Mouse (Mus musculus) retina, postnatal 7 days (tissue): ENCODE measurements around the gene Mrps34.
A peak's percentile ranks its signal among the peaks of the same experiment; 100 is the strongest.

Source experiments
- DNase-seq: peaks from one replicate; pipeline ENCODE4 v3.0.0-alpha.2; 2012; ENCODE audit warnings: low read depth, low spot score

The Mrps34 gene

DNA sequence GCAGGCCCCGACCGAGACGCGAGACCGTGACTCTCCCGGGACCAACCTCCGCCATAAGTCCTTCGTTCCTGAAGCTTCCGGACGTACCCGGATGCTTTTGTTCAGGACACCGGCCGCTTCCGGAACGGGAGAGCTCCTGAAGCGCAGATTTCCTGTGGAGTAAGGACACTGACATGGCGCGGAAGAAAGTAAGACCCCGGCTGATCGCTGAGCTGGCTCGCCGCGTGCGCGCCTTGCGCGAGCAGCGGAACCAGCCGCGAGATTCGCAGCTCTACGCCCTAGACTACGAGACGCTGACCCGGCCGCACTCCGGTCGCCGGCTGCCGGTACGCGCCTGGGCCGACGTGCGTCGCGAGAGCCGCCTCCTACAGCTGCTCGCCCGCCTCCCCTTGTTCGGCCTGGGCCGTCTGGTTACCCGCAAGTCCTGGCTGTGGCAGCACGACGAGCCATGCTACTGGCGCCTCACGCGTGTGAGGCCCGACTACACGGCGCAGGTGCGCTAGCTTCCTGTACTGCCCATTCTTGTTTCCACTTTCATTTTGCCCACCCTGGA, at the start of gene Mrps34, which contains the start of gene Eme2:
TSS of gene Mrps34 (plus strand) at position 122 of the 553 bp plus-strand sequence.
TSS of gene Eme2 (minus strand) at position 93 of the 553 bp plus-strand sequence.
- peak; percentile 81 for DNase-seq

DNA sequence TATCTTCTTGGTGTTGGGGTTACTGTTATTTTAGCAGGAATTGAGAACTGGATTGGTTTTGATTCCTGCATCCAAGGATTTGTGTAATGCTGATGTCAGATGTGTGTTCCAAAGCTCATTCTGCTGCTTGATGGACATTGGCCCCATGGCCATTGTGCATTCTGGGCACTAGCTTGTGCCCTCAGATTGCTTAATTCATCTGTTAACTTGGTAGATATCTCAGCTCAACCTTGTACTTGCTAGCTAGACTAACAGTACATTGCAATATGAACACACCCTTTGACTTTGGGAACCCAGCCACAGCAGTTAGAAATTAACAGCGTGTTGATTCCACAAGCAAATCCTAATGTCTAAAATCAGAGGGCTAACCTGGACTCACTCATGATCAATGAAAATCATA, 47.5 kb upstream of the Mrps34 start:
- no peak for DNase-seq

DNA sequence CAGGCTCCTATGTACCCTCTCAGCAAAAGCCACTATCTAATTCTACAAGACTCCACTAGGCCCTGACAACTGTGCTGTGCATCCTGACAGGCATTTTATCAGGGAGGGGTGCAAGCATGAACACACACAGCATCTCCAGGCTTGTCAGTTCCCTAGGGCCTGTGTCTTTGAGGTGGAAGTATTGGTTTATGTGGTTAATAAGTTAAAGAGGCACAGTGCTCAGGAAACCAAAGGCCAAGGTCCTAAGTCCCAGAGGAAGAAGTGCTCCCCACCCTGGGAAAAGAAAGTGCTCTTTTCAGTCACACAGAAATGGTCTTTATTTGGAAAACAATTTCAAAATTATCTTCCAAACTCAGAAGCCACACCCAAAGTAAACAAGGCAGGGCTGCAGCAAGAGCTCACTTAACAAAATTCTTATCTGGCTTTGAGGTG, 46.3 kb upstream of the Mrps34 start:
- no peak for DNase-seq

DNA sequence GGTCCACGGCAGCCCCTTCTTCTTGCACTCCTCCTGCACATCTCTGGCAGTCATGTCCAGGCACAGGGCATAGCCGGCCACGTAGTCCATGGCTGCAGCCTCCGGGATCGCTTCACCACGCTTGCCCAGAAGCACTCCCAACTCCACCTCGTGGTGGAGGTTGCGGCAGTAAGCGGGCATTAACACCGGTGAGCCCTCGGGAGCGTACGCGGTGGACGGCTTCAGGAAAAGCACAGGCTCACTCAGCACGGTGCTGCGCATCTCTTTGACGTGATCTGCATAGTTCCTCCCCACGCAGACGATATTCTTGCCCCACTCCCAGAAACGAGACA, 45.2 kb upstream of the Mrps34 start:
- no peak for DNase-seq

DNA sequence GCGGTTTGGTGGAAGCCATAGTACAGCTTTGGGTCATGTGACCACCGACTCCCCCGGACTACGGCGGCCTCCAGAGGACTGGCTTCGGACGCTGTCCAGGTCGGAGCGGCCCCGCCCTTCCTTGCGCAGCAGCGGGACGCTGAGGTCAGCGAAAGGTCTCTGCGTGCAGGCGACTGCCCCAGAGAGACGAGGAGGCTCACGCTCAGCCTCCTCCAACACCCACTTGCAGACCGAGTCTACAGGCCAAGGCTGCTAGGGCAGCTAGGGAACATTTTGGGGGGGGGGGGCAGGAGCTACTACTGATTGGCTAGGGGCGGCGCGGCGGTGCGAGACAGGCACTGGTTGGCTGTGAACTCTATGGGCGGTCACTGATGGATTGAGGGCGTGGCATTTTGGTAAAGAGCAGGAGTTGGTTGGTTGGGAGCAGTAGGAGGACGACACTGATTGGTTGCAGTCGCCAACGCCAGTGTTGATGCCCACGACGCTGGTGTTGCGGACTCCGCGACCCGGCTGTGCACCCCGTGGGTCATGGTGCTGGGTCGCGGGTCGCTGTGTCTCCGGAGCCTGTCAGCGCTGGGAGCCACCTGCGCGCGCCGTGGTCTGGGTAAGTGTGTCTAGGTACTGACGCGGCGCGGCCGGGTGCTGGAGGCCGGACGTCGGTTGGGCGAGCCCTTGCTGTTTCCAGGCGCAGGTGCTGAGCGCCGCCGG, 44.7 kb upstream of the Mrps34 start, which contains the start of gene Fahd1:
TSS of gene Fahd1 (minus strand) at position 300 of the 708 bp plus-strand sequence.
- DNase-seq = peak; percentile 95

DNA sequence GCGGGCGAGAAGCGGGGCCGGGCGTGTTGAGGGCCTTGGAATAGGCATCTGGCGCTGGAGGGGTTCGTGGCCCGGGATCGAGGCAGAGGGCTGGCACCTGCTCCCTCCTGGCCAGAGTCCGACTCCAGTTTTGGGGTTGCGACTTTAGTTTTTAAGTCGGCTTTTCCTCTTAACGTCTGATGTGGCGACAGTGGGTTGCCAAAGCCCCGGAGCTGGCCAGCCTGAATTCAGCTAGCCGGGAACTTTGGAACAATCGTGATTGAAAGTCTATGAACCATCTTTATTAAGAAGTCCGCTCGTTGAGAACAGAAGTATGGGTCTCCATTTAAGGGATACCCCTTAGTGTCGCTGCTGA, 44.2 kb upstream of the Mrps34 start:
- no peak for DNase-seq

DNA sequence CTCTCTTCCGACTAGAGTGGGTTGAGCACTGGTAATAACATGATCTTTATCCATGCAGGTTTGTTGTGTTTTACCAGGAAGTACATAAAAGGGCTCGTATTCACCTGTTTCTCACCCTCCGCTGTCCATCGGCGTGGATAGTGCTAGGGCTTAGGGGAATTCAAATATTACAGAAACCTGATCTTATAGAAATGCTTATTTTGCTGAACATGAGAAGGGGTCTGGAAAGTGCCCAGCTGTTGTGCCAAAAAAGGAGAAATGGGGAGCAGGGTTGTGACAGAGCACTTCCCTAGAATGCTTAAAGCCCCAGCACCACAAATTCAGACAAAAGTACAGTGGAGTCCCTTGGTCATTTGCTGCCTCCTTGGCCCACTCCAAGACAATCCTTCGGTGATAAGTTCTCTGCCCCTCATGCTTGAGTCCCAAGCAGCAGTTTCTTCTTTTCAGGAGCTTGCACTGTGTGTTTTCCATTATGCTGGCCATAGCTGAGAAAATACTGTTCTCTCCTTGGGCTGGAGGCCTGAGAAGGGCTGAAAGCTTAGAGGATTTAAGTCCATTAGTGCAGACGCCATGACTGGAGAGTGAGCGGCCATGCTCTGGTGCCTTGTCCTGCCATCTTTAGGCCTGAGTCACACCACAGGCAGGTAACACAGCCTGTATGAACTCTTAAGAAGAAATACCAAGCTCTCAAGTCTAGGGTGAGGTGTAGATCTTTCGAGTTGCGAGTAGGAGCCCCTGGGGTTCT, 43.4 kb upstream of the Mrps34 start:
- DNase-seq = no peak

DNA sequence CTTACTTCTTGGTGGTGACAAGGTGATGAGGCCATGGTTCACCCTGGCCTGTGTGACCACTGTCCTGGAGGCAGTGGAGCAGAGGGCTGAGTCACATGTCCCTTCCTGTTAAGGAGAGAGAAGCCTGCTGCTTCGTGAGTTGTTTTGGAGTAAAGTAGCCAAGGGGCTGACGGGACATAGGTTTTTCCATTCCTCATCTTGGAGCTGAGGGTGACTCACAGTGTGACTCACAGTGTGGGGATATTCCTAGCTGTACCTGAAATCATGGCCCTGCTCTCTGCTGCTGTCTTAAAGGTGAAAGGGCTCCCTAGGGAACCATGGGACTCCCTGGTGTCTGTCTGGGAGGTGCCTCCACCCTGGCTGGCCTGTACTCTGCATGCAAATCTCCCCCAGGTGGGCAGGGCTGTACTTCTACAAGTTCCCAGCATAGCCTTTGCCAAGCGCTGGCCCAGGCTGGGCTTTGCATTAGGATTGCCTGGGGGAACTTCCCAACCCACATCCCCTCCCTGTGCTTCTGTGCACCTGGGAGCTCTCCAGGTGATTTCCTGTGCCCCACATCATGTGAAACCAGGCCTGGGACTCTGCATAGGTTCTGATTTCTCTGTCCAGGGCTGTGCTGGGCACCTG, 39.0 kb upstream of the Mrps34 start:
- no peak for DNase-seq

DNA sequence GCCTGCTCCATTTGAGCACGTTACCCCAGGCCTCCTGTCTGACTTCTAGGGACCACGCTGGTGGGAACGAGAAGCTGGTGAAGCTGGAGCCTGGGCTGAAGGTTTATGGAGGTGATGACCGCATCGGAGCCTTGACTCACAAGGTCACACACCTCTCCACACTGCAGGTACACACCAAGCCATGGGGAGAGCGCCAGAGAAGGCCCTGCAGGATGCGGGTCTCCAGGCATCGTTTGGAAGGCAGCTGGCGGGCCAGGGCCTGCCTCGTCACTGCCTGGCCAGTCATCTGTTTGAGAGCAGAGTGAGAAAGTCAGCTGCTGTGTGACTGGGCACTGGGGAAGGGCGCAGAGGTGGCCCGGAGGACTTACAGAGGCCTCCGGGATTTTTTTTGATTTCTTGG, 38.3 kb upstream of the Mrps34 start:
- DNase-seq = no peak

DNA sequence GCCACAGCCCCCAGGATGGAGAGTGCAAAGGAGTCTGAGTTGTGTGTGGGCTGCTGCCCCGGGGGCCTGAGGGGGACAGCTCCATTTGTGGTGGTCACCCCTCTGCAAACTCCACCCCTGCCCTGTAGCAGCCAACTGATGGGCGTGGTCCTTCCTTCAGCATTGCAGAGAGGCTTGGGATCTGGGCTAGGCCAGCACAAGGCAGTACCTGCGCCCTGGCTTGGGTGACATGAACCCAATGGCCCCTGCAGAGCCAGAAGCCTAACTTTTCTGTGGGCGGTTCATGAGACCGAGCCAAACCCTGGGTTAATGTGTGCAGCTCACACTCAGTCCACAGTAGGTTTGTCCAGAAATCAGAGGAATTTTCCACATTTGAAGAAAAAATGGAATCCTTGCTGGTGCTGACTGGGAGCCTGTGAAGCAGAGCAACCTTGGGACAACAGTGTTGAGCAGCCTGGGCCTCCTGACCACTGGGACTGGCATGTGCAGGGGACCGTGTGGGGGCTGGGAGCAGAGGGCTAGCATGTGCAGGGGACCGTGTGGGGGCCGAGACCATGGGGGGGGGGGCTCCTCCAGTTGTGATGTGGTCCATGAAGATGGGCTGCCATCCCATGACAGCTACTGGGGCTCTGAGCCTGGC, 37.0 kb upstream of the Mrps34 start:
- DNase-seq = no peak

DNA sequence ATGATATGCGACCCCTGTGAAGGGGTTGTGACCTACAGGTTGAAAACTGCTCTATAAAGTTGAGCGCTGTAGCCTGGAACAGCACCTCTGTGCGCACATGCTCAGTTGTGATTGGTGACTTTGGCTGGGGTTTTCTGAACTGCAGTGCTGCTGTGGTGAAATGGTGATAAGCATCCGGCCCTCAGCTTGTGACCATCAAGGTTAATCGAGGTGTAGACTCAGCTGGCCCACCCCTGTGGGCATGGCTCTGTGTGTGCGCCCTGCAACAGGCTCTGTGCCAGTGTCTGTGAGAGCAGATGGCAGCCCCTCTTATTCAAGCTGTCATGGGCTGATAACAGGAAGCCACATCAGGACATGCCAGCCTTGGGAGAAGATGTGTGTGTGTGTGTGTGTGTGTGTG, 35.9 kb upstream of the Mrps34 start:
- DNase-seq = no peak

DNA sequence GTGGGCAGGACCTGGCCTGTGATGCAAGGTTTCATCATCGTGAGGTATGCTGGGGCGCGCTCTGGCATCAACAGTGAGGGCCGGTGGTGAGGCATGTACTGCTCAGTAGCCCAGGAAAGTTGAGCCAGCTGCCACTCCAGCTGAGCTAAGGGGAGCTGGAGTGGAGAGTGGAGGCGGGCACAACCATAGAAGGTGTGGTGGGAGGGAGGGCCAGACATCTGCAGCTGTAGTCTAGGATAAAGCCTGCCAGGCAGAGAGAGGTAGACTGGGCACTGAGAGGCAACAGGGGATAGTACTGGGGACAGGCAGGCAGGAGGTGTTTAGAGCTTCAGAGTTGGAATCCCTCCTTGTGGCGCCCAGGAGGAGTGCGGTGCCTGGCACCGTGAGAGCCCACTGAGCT, 34.8 kb upstream of the Mrps34 start:
- DNase-seq = no peak

DNA sequence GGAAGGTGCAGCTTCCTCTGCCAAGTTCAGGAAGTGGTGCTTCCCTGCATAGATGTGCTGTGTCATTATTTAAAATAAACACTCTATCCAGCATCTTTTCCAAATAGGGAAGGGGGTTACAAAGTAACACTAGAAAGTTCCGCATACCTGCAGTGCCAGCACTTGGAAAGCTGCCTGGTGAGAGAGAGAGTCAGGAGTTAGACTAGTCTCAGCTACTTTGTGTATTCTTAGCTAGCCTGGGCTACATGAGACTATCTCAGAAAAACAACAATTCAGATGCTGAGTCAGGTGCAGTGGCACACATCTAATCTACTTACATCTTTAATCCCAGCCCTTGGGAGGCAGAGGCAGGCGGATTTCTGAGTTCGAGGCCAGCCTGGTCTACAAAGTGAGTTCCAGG, 33.1 kb upstream of the Mrps34 start:
- DNase-seq = no peak

DNA sequence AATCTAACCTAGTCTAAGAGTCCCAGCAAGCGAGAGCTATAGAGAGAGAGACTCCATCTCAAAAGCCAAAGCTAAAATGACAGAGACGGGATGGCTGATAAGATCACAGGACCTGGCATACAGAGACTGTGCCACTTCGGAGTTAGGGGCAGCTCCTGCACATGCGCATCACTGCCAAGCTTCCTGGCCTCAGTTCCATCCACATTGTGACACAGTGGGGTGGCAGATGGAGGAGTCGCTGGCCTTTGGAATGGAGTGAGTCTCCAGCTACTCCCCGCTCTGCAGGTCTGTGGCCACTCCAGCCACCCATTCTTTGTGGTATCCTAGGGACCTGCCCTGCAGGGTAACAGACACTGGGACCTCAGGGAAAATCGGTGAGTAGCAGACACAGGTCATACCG, 29.1 kb upstream of the Mrps34 start, which contains the start of gene Igfals:
TSS of gene Igfals (plus strand) at position 222 of the 400 bp plus-strand sequence.
- DNase-seq = no peak

DNA sequence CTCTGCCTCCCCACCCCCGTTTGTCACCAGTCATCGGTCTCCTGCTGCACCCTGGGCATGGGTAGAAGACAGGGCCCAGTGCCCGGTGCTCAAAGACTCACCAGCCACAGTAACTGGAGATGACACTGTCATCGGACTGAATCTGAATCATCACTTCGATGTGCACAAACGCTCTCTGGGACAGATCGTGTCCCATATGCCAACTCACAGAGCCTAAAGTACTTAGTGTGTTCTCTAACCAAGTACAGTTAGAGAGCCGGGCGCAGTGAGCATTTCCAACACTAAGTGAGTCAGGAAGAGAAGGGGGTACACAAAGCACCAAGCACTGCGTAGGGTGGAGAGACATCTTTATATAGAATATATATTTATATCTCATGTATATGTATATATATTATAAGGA, 27.0 kb upstream of the Mrps34 start:
- DNase-seq = no peak

DNA sequence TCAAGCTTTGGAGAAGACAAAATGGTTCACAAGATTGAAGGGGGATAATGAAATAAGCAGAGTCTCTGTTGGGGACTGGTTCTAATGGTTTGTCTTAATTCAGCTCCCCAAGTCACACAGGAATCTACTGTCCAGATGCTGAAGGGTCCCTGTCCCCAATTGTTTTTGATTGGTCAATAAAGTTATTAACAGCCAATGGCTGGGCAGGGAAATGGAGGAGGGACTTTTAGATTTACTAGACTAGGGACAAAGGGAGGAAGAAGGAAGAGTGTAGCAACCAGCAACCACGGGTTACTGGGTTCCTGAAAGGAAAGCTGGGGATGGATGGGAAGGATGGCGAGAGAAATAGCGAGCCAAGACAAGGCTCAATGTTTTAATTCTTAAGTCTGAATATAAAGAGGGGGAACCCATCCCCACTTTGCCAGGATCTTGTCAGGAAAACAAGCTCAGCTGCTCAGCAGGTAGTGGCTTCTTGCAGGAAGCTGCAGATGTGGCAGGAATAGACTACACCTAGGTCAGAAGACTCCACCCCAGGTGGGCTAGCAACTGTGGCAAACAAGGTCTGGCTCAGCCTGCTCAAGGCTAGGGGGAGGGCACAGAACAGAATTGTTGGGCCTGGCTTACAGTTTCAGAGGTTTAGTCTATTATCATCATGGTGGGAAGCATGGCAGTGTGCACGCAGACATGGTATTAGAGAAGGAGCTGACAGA, 21.1 kb upstream of the Mrps34 start:
- no peak for DNase-seq

DNA sequence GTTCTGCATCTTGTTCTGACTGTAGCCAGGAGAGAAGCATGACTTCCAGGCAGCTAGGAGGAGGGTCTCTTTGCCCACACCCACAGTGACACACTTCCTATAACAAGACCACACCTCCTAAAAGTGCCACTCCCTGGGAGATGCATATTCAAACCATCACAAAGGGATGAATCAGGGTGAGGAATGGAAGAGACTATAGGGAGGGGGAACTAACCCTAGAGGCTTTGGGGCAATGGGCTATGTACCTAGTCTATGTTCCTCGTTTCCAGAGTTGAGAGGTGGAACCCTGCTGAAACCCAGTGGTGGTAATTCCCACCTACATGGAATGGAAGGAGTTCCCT, 20.5 kb upstream of the Mrps34 start:
- no peak for DNase-seq

DNA sequence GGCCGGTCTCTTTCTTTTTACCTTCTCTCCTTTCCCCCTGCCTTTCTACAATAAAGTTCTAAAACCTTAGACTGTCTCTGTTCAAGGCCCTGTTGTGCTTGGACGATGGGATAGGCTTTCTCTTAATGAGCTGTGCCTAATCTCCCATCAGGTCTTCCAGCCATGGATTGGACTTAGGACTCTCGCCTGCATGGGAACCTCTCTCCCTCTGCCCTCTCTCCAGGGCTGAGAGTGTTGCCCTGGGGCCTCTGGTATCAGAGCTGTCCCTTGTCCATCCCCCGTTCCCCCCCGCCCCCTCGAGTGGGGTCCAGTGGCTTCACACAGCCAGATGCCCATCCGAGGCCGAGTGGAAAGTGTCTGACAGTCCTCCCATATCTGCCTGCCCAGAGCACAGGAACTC, 19.9 kb upstream of the Mrps34 start:
- DNase-seq = no peak

DNA sequence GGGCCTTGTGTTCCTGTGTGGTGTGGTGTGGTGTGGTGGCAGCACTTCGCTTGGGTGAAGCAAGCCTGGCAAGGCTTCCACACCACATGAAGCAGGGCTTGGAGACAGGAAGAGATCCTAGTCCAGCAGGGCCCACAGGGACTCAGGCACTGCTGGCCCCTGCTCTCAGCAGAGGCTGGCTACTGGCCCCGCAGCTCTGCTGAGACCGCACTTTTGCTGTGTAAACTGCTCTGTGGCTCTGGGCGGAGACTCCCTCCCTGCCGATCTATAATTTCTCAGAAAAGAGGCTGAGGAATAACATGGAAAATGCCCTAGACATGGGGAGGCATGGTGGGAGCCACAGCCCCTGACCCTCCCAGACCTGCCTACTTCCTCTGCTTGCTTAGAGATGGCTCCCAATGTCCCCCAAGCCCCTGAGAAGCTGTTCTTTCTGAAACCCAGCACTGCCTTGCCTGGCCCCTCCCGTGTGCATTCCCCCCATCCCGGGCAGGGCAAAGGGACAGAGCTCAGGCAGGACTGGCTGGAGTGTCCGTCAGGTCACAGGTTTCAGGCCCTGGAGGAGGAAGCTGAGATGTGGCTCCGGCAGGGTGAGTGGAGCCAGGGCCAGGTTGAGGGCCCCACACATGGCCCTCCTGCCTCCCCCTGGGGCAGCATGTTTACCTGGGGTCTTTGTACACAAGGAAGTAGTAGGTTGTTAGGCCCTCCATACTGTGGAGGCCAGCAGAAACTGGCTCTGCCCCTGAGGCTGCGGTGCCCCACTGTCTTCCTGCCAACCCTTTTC, 17.4 kb upstream of the Mrps34 start:
- DNase-seq = no peak

DNA sequence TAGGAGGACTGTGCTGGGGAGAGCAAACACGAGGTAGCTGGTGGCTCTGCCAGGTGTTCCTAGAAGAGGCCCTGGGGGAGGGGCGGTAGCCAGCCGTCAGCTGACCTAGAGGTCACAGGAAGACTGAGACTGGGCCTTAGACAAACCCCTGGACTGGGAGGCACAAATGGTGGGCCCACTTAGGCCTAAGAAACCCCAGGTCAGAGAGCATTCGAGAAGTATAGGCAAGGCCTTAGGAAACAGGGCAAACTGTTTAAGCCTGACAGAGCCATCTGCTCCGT, 16.9 kb upstream of the Mrps34 start:
- no peak for DNase-seq

DNA sequence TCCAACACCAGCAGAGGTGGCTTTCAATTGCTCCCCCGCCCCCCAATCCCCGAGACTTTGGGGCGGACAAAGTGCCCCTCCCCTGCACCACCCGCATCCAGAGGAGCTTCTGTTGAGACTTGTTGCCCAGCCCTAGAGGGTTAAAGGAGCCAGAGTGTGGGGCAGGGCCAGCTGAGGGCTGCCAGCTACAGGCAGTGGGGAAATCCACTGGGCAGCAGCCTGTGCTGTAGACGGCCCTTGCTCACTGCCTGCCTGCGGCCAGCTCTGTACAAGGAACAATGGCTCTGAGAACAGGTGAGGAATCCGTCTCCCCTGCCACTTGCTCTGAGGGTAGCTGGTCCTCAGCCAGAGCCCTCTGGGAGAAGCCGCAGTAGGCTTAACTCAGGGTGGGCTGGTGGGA, 16.4 kb upstream of the Mrps34 start:
- no peak for DNase-seq
